Mouse (Mus musculus): ENCODE measurements around the gene Ppp2r1b. TPM values are rescaled to one million over a fixed set of nuclear protein-coding genes. Genes with fewer than 3 reads are reported as not detected.

Gene Ppp2r1b
- polyA plus RNA-seq, 1 experiment: 13.0 TPM

- Histone ChIP-seq H3K27ac (ENCODE audit: insufficient read depth, low read depth, low read length) (no peak overlapping the region), H3K27me3 (replicated peaks; ENCODE audit: control insufficient read depth, insufficient read depth, low read length) (no peaks in the 10 kb centered on the region), H3K4me1 (ENCODE audit: control insufficient read depth, insufficient read depth, low read length) (no peaks in the 10 kb centered on the region), H3K36me3 (ENCODE audit: control insufficient read depth, insufficient read depth, low read length) (peaks cover 5% of the 10 kb centered on the region), H3K4me3 (ENCODE audit: insufficient read depth, low read depth, low read length) (no peak overlapping the region)
- no peak for DNase-seq
- WGBS: 78% methylated on average over 4 of the region's 4 CpGs
- TF ChIP-seq POLR2A (IDR thresholded peaks at IDR 0.05; ENCODE audit: low read depth, low read length) (no peak), CTCF (conservative IDR thresholded peaks at IDR 0.05; ENCODE audit: insufficient read depth, insufficient read length, low read depth, low read length) (no peak)
Observed at GRCm38 (mm10) chr9:50863824-50864223, 18.7 kb downstream of the Ppp2r1b start.

GRCm38 (mm10) chr9:50864877-50865276, 19.8 kb downstream of the Ppp2r1b start:
- Histone ChIP-seq H3K4me1 (ENCODE audit: control insufficient read depth, insufficient read depth, low read length) (no peaks in the 10 kb centered on the region), H3K27ac (ENCODE audit: insufficient read depth, low read depth, low read length) (no peak overlapping the region), H3K36me3 (ENCODE audit: control insufficient read depth, insufficient read depth, low read length) (peaks cover 5% of the 10 kb centered on the region), H3K27me3 (replicated peaks; ENCODE audit: control insufficient read depth, insufficient read depth, low read length) (no peaks in the 10 kb centered on the region), H3K4me3 (ENCODE audit: insufficient read depth, low read depth, low read length) (no peak overlapping the region)
- TF ChIP-seq CTCF (conservative IDR thresholded peaks at IDR 0.05; ENCODE audit: insufficient read depth, insufficient read length, low read depth, low read length): no peak
- no peak for DNase-seq
- 89% methylated on average over 5 of the region's 5 CpGs for WGBS

DNA sequence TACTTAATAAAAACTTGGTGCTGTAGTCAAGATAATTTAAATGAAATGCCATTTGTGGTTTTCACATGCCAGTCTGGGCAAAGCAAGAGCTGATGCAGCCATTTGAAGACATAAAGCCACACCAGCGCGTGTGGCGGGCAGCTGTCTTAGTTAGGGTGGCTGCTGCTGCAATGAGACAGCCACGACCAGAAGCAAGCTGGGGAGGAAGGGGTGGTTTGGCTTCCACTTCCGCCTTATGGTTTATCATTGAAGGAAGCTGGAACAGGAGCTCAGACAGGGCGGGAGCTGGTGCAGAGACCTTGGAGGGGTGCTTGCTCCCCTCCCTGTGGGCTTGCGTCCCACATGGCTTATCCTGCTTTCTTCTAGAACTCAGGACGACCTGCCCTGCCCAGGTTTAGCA, 20.7 kb downstream of the Ppp2r1b start:
- Histone ChIP-seq H3K4me3 (ENCODE audit: insufficient read depth, low read depth, low read length) (no peak overlapping the region), H3K36me3 (ENCODE audit: control insufficient read depth, insufficient read depth, low read length) (peaks cover 5% of the 10 kb centered on the region), H3K4me1 (ENCODE audit: control insufficient read depth, insufficient read depth, low read length) (no peaks in the 10 kb centered on the region), H3K27ac (ENCODE audit: insufficient read depth, low read depth, low read length) (no peak overlapping the region), H3K27me3 (replicated peaks; ENCODE audit: control insufficient read depth, insufficient read depth, low read length) (no peaks in the 10 kb centered on the region)
- TF ChIP-seq CTCF (conservative IDR thresholded peaks at IDR 0.05; ENCODE audit: insufficient read depth, insufficient read length, low read depth, low read length) (no peak), POLR2A (IDR thresholded peaks at IDR 0.05; ENCODE audit: low read depth, low read length) (no peak)
- DNase-seq: no peak
- 79% methylated on average over 8 of the region's 8 CpGs for whole genome bisulfite sequencing

- WGBS: 90% methylated on average over 6 of the region's 6 CpGs
- Histone ChIP-seq H3K36me3 (ENCODE audit: control insufficient read depth, insufficient read depth, low read length) (peaks cover 3% of the 10 kb centered on the region), H3K27ac (ENCODE audit: insufficient read depth, low read depth, low read length) (no peak overlapping the region), H3K4me1 (ENCODE audit: control insufficient read depth, insufficient read depth, low read length) (no peaks in the 10 kb centered on the region), H3K4me3 (ENCODE audit: insufficient read depth, low read depth, low read length) (no peak overlapping the region), H3K27me3 (replicated peaks; ENCODE audit: control insufficient read depth, insufficient read depth, low read length) (no peaks in the 10 kb centered on the region)
- DNase-seq: no peak
- TF ChIP-seq POLR2A (IDR thresholded peaks at IDR 0.05; ENCODE audit: low read depth, low read length): no peak
- TF ChIP-seq CTCF (conservative IDR thresholded peaks at IDR 0.05; ENCODE audit: insufficient read depth, insufficient read length, low read depth, low read length): no peak
Observed at GRCm38 (mm10) chr9:50867015-50867414, 21.9 kb downstream of the Ppp2r1b start.

- WGBS: 85% methylated on average over 2 of the region's 2 CpGs
- TF ChIP-seq CTCF (conservative IDR thresholded peaks at IDR 0.05; ENCODE audit: insufficient read depth, insufficient read length, low read depth, low read length): no peak
- TF ChIP-seq POLR2A (IDR thresholded peaks at IDR 0.05; ENCODE audit: low read depth, low read length): no peak
- no peak for DNase-seq
- Histone ChIP-seq H3K4me3 (ENCODE audit: insufficient read depth, low read depth, low read length) (no peak overlapping the region), H3K27ac (ENCODE audit: insufficient read depth, low read depth, low read length) (no peak overlapping the region), H3K36me3 (ENCODE audit: control insufficient read depth, insufficient read depth, low read length) (peaks cover 3% of the 10 kb centered on the region), H3K4me1 (ENCODE audit: control insufficient read depth, insufficient read depth, low read length) (no peaks in the 10 kb centered on the region), H3K27me3 (replicated peaks; ENCODE audit: control insufficient read depth, insufficient read depth, low read length) (no peaks in the 10 kb centered on the region)
Observed at GRCm38 (mm10) chr9:50868182-50868581, 23.1 kb downstream of the Ppp2r1b start.

GRCm38 (mm10) chr9:50873210-50873609, 28.1 kb downstream of the Ppp2r1b start:
- TF ChIP-seq POLR2A (IDR thresholded peaks at IDR 0.05; ENCODE audit: low read depth, low read length) (no peak), CTCF (conservative IDR thresholded peaks at IDR 0.05; ENCODE audit: insufficient read depth, insufficient read length, low read depth, low read length) (no peak)
- Histone ChIP-seq H3K27ac (ENCODE audit: insufficient read depth, low read depth, low read length) (no peak overlapping the region), H3K27me3 (replicated peaks; ENCODE audit: control insufficient read depth, insufficient read depth, low read length) (no peaks in the 10 kb centered on the region), H3K36me3 (ENCODE audit: control insufficient read depth, insufficient read depth, low read length) (no peaks in the 10 kb centered on the region; the same call in 1 of the 2 replicates), H3K4me1 (ENCODE audit: control insufficient read depth, insufficient read depth, low read length) (peaks cover 3% of the 10 kb centered on the region; the same call in 1 of the 2 replicates), H3K4me3 (ENCODE audit: insufficient read depth, low read depth, low read length) (no peak overlapping the region)
- no peak for DNase-seq
- WGBS: 91% methylated on average over 9 of the region's 9 CpGs

GRCm38 (mm10) chr9:50874031-50874430, 28.9 kb downstream of the Ppp2r1b start:
- H3K27ac ChIP-seq (ENCODE audit: insufficient read depth, low read depth, low read length): peak overlapping the region; percentile 25; the same call in 1 of the 2 replicates
- no peaks in the 10 kb centered on the region for H3K27me3 ChIP-seq (replicated peaks; ENCODE audit: control insufficient read depth, insufficient read depth, low read length)
- TF ChIP-seq CTCF (conservative IDR thresholded peaks at IDR 0.05; ENCODE audit: insufficient read depth, insufficient read length, low read depth, low read length) (no peak), POLR2A (IDR thresholded peaks at IDR 0.05; ENCODE audit: low read depth, low read length) (no peak)
- 45% methylated on average over 6 of the region's 6 CpGs for WGBS
- H3K4me1 ChIP-seq (ENCODE audit: control insufficient read depth, insufficient read depth, low read length): peaks cover 3% of the 10 kb centered on the region; the same call in 1 of the 2 replicates
- peak; percentile 86 for DNase-seq
- H3K4me3 ChIP-seq (ENCODE audit: insufficient read depth, low read depth, low read length): no peak overlapping the region
- no peaks in the 10 kb centered on the region; the same call in 1 of the 2 replicates for H3K36me3 ChIP-seq (ENCODE audit: control insufficient read depth, insufficient read depth, low read length)
